Mouse (Mus musculus): ENCODE results near the gene Aox2.

DNA sequence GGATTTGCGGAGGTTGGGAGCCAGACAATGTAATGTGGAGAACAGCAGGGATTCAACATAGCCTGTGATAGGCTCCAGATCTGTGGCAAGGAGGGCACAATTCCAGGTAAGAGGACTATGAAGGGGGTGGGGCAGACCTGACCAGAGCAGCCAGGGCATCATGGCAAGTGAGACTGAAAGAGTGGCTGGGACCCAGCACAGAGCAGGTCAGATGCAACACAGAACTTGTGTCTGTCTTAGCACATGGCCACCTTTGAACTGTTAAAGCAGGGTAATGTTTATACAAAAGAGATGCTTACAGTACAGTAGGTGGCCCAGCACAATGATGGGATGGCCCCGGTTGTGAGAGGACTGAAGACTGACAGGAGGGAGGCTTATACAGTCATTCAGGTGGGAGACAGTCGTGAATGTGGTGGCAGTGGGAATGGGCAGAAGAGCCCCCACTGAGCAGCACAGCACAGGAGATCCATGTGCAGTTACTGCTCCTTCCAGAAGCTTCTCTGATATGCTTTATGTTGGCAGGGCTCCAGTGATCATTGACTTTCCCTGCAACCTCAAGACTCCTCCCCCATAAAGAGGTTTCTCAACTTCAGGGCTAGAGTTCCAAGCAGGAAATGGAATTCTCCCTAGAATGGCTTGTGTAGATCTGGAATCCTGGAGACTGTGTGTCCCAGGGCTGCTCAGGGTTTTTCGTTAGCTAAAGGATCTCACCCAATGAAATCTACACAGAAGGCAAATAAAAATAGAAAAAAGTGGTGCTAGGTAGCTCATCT lies 40.4 kb upstream of the Aox2 start:
- no peak for TF ChIP-seq MAFK (IDR thresholded peaks at IDR 0.05; ENCODE audit: insufficient read depth, low read depth, low read length)
- TF ChIP-seq ZNF384 (IDR thresholded peaks at IDR 0.05; ENCODE audit: low read depth, low read length) = no peak
